Mouse (Mus musculus) MEL (cell line): ENCODE results near the gene Ppfibp1. TPM values are rescaled to one million over a fixed set of nuclear protein-coding genes. Genes with fewer than 3 reads are reported as not detected.

Experiments used
- DNase-seq: peaks from one replicate; pipeline ENCODE4 v3.0.0; 2011; ENCODE audit warnings: low read depth, low spot score
- H3K27ac ChIP-seq: 2 replicates; pipeline ENCODE4 v1.5.1; 2012; ENCODE audit warnings: low read depth, mild to moderate bottlenecking, control low read depth, low read length, moderate library complexity; ENCODE audit not compliant: control insufficient read depth
- H3K27me3 ChIP-seq, 2 experiments: fragments of 150-350 bp in 1 of 2; sonication (generic) in 1 of 2; 2 replicates each; pipeline ENCODE4 v1.6.1; 2012; ENCODE audit warnings: low read length in 2 of 2, mild to moderate bottlenecking in 2 of 2, improper control_type of control experiment in 1 of 2, moderate library complexity in 1 of 2; ENCODE audit not compliant: insufficient read depth in 2 of 2, control insufficient read depth in 1 of 2
- H3K36me3 ChIP-seq, 2 experiments: 2 replicates each; pipeline ENCODE4 v1.6.1; 2012 to 2014; ENCODE audit warnings: low read length in 2 of 2, improper control_type of control experiment in 1 of 2, inconsistent platforms in 1 of 2, mild to moderate bottlenecking in 1 of 2; ENCODE audit not compliant: insufficient read depth in 2 of 2, control insufficient read depth in 1 of 2
- H3K4me1 ChIP-seq, 2 experiments: fragments of 150-350 bp in 1 of 2; sonication (generic) in 1 of 2; 2 replicates each; pipeline ENCODE4 v1.6.1; 2012; ENCODE audit warnings: low read length in 2 of 2, improper control_type of control experiment in 1 of 2, mild to moderate bottlenecking in 1 of 2; ENCODE audit not compliant: insufficient read depth in 2 of 2, control insufficient read depth in 1 of 2
- H3K4me3 ChIP-seq, 2 experiments: fragments of 150-350 bp in 1 of 2; sonication (generic) in 1 of 2; 2 replicates each; pipeline ENCODE4 v1.5.1; 2012; ENCODE audit warnings: low read depth in 2 of 2, low read length in 2 of 2, mild to moderate bottlenecking in 2 of 2, moderate library complexity in 2 of 2, control low read depth in 1 of 2, improper control_type of control experiment in 1 of 2; ENCODE audit not compliant: control insufficient read depth in 1 of 2, insufficient read depth in 1 of 2
- H3K79me2 ChIP-seq: 2 replicates; pipeline ENCODE4 v1.6.1; 2012; ENCODE audit warnings: mild to moderate bottlenecking, low read length, moderate library complexity; ENCODE audit not compliant: control insufficient read depth, poor library complexity, insufficient read depth
- H3K9ac ChIP-seq: 2 replicates; pipeline ENCODE4 v1.6.1; 2012; ENCODE audit warnings: low read depth, mild to moderate bottlenecking, control low read depth, low read length, moderate library complexity; ENCODE audit not compliant: control insufficient read depth, poor library complexity, severe bottlenecking
- H3K9me3 ChIP-seq: fragments of 150-350 bp; sonication (generic); replicated peaks from 2 replicates; pipeline ENCODE4 v1.6.1; 2012; ENCODE audit warnings: mild to moderate bottlenecking, low read length, improper control_type of control experiment, moderate library complexity; ENCODE audit not compliant: insufficient read depth
- BHLHE40 ChIP-seq: IDR thresholded peaks from 2 replicates; pipeline ENCODE4 v1.6.1; 2012; ENCODE audit warnings: low read depth, mild to moderate bottlenecking, inconsistent platforms, low read length, improper control_type of control experiment, borderline replicate concordance
- CTCF ChIP-seq, 3 experiments: IDR thresholded peaks in 2 of 3; conservative IDR thresholded peaks in 1 of 3; 2 replicates each; pipeline ENCODE4 v1.5.1; 2011 to 2012; ENCODE audit warnings: low read length in 3 of 3, low read depth in 2 of 3, mild to moderate bottlenecking in 2 of 3, improper control_type of control experiment in 1 of 3, inconsistent platforms in 1 of 3, mixed read lengths in 1 of 3, moderate library complexity in 1 of 3; ENCODE audit not compliant: control insufficient read depth in 1 of 3, insufficient read depth in 1 of 3, poor library complexity in 1 of 3, severe bottlenecking in 1 of 3
- GABPA ChIP-seq: IDR thresholded peaks from 2 replicates; pipeline ENCODE4 v1.6.1; 2012; ENCODE audit warnings: low read depth, mild to moderate bottlenecking, inconsistent platforms, low read length, improper control_type of control experiment, moderate library complexity
- GATA1 ChIP-seq: IDR thresholded peaks from 2 replicates; pipeline ENCODE4 v1.6.1; 2011; ENCODE audit warnings: low read depth, low read length, improper control_type of control experiment
- HCFC1 ChIP-seq: IDR thresholded peaks from 2 replicates; pipeline ENCODE4 v1.6.1; 2012; ENCODE audit warnings: low read depth, mild to moderate bottlenecking, inconsistent platforms, low read length, improper control_type of control experiment, moderate library complexity
- JUND ChIP-seq: IDR thresholded peaks from 2 replicates; pipeline ENCODE4 v1.6.1; 2011; ENCODE audit warnings: low read depth, mild to moderate bottlenecking, improper control_type of control experiment, low read length
- MEF2A ChIP-seq: IDR thresholded peaks from 2 replicates; pipeline ENCODE4 v1.6.1; 2014; ENCODE audit warnings: low read depth, mild to moderate bottlenecking, inconsistent platforms, low read length, improper control_type of control experiment; ENCODE audit not compliant: poor library complexity, insufficient replicate concordance, severe bottlenecking; ENCODE audit errors: extremely low read depth
- MXI1 ChIP-seq: IDR thresholded peaks from 2 replicates; pipeline ENCODE4 v1.6.1; 2011; ENCODE audit warnings: mild to moderate bottlenecking, low read depth, low read length, improper control_type of control experiment
- MYC ChIP-seq: IDR thresholded peaks from 2 replicates; pipeline ENCODE4 v1.6.1; 2011; ENCODE audit warnings: low read depth, mild to moderate bottlenecking, low read length, improper control_type of control experiment, moderate library complexity
- NRF1 ChIP-seq: IDR thresholded peaks from 2 replicates; pipeline ENCODE4 v1.6.1; 2014; ENCODE audit warnings: low read depth, mild to moderate bottlenecking, inconsistent platforms, low read length, improper control_type of control experiment, moderate library complexity; ENCODE audit not compliant: poor library complexity, insufficient read depth, severe bottlenecking
- RAD21 ChIP-seq: IDR thresholded peaks from 2 replicates; pipeline ENCODE4 v1.6.1; 2011; ENCODE audit warnings: mild to moderate bottlenecking, low read depth, low read length, improper control_type of control experiment
- SIN3A ChIP-seq: IDR thresholded peaks from 2 replicates; pipeline ENCODE4 v1.6.1; 2012; ENCODE audit warnings: low read length, improper control_type of control experiment, inconsistent platforms
- SMC3 ChIP-seq: IDR thresholded peaks from 2 replicates; pipeline ENCODE4 v1.6.1; 2011; ENCODE audit warnings: low read depth, low read length, improper control_type of control experiment
- TBP ChIP-seq: IDR thresholded peaks from 2 replicates; pipeline ENCODE4 v1.8.0; 2011; ENCODE audit warnings: low read depth, low read length, improper control_type of control experiment
- TCF12 ChIP-seq: IDR thresholded peaks from 2 replicates; pipeline ENCODE4 v1.6.1; 2014; ENCODE audit warnings: low read depth, mild to moderate bottlenecking, inconsistent platforms, low read length, improper control_type of control experiment, moderate library complexity
- USF1 ChIP-seq: IDR thresholded peaks from 2 replicates; pipeline ENCODE4 v1.6.1; 2014; ENCODE audit warnings: low read depth, mild to moderate bottlenecking, inconsistent platforms, low read length, improper control_type of control experiment, moderate library complexity
- USF2 ChIP-seq, 2 experiments: IDR thresholded peaks; 2 replicates each; pipeline ENCODE4 v1.6.1; 2011 to 2012; ENCODE audit warnings: improper control_type of control experiment in 2 of 2, low read length in 2 of 2, borderline replicate concordance in 1 of 2, inconsistent platforms in 1 of 2, low read depth in 1 of 2, mild to moderate bottlenecking in 1 of 2; ENCODE audit not compliant: insufficient read depth in 1 of 2
- ZMIZ1 ChIP-seq: IDR thresholded peaks from 2 replicates; pipeline ENCODE4 v1.6.1; 2012; ENCODE audit warnings: low read depth, mild to moderate bottlenecking, inconsistent platforms, low read length, improper control_type of control experiment, moderate library complexity
- polyA plus RNA-seq, 2 experiments: library from polyadenylated mRNA; stranded (reverse) in 1 of 2; unstranded in 1 of 2; fragments of >175 nt in 1 of 2; fragments of >200 nt in 1 of 2; gene quantifications; 2 replicates each; pipeline versions ENCODE4 v1.2.1 to v1.2.4; 2012; ENCODE audit warnings: low replicate concordance in 2 of 2, low read depth in 1 of 2; ENCODE audit not compliant: insufficient read length in 2 of 2, insufficient read depth in 1 of 2, missing spikeins in 1 of 2
- total RNA-seq: library from RNA; depleted of rRNA; stranded (reverse); fragments of 300-350 nt; gene quantifications from 2 replicates; pipeline ENCODE4 v1.2.3, GENCODE M21; 2012

Gene Ppfibp1
- total and polyA plus RNA-seq, 3 experiments: 12.2 to 14.6 TPM; not detected in 1

DNA sequence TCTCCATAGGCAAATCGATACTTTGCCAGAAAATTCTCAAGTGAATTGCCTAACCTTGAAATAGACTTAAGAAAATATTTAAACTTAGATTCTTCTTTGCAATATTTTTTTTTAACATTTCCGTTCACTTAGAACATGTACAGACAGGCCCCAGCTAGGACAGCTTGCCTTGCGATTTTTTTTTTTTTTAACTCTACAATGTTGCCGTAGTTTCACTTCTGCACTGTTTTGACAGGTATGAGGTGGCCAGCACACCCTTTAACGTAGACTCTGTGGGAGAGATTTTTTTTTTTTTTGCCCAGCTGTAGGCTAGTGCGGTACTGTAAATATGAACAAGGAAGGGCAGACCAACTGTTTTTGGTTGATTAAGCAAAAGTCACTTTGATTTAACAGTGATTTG is 122.1 kb downstream of the Ppfibp1 start:
- no peaks in the 10 kb centered on the region for H3K4me1 ChIP-seq
- H3K27ac ChIP-seq: no peak overlapping the region
- no peaks in the 10 kb centered on the region for H3K36me3 ChIP-seq
- DNase-seq: no peak
- H3K27me3 ChIP-seq: no peaks in the 10 kb centered on the region
- H3K79me2 ChIP-seq: no peaks in the 10 kb centered on the region
- TF ChIP-seq GATA1: no peak
- TF ChIP-seq ZMIZ1: no peak
- TF ChIP-seq TCF12: no peak
- H3K9ac ChIP-seq: no peak overlapping the region
- H3K4me3 ChIP-seq: no peak overlapping the region
- no peaks in the 10 kb centered on the region for H3K9me3 ChIP-seq

- H3K9me3 ChIP-seq: no peaks in the 10 kb centered on the region
- H3K27ac ChIP-seq: no peak overlapping the region
- no peaks in the 10 kb centered on the region for H3K36me3 ChIP-seq
- TF ChIP-seq SMC3 (no peak), NRF1 (no peak), JUND (no peak), RAD21 (no peak), USF1 (no peak), HCFC1 (no peak), TBP (no peak), SIN3A (no peak), BHLHE40 (no peak), GABPA (no peak), USF2 (IDR thresholded peaks at IDR 0.05; ENCODE audit: borderline replicate concordance in 1 of 2, insufficient read depth in 1 of 2, low read depth in 1 of 2, low read length in 2 of 2) (no peak), MXI1 (no peak), MEF2A (no peak), MYC (no peak), CTCF (IDR thresholded peaks at IDR 0.05 in 2 of 3, conservative IDR thresholded peaks at IDR 0.05 in 1 of 3; ENCODE audit: control insufficient read depth in 1 of 3, insufficient read depth in 1 of 3, low read depth in 2 of 3, low read length in 3 of 3, poor library complexity in 1 of 3, severe bottlenecking in 1 of 3) (no peak)
- TF ChIP-seq, all 39 proteins: peak for 0
- DNase-seq: no peak
- H3K4me1 ChIP-seq: no peaks in the 10 kb centered on the region
- no peak overlapping the region for H3K4me3 ChIP-seq
- H3K27me3 ChIP-seq: no peaks in the 10 kb centered on the region
- no peaks in the 10 kb centered on the region for H3K79me2 ChIP-seq
- H3K9ac ChIP-seq: no peak overlapping the region
Measured at GRCm38 (mm10) chr6:147010811-147011520, 122.7 kb downstream of the Ppfibp1 start.
